Mouse (Mus musculus) heart, postnatal 0 days (tissue): ENCODE measurements around the gene Pi16. TPM values are rescaled to one million over a fixed set of nuclear protein-coding genes. Genes with fewer than 3 reads are reported as not detected.

ENCODE experiments used
- ATAC-seq: fragments of 200-750 bp; cut with Nextera tagmentation; 2 replicates; pipeline ENCODE4 v1.8.0; 2017; ENCODE audit warnings: low read depth, moderate number of reproducible peaks, moderate library complexity; ENCODE audit not compliant: insufficient read depth
- DNase-seq: peaks from one replicate; pipeline ENCODE4 v3.0.0-alpha.2; 2016; ENCODE audit warnings: low spot score
- H3K27ac ChIP-seq: fragments of 300-500 bp; sonication (generic); 2 replicates; pipeline ENCODE4 v1.5.1; 2014; ENCODE audit warnings: low read depth, mild to moderate bottlenecking
- H3K27me3 ChIP-seq: fragments of 300-500 bp; sonication (generic); 2 replicates; pipeline ENCODE4 v1.6.1; 2014; ENCODE audit warnings: low read length, mixed read lengths; ENCODE audit not compliant: control insufficient read depth, insufficient read depth
- H3K36me3 ChIP-seq: fragments of 300-500 bp; sonication (generic); replicated peaks from 2 replicates; pipeline ENCODE4 v1.6.1; 2014; ENCODE audit warnings: low read length, mixed read lengths; ENCODE audit not compliant: control insufficient read depth, insufficient read depth
- H3K4me1 ChIP-seq: fragments of 300-500 bp; sonication (generic); 2 replicates; pipeline ENCODE4 v1.6.1; 2014; ENCODE audit warnings: antibody characterized with exemption; ENCODE audit not compliant: control insufficient read depth, insufficient read depth
- H3K4me2 ChIP-seq: fragments of 300-500 bp; sonication (generic); 2 replicates; pipeline ENCODE4 v1.6.1; 2014; ENCODE audit warnings: low read depth, mild to moderate bottlenecking, low read length, moderate library complexity
- H3K4me3 ChIP-seq: fragments of 300-500 bp; sonication (generic); 2 replicates; pipeline ENCODE4 v1.5.1; 2014; ENCODE audit warnings: low read depth, low read length
- H3K9ac ChIP-seq: fragments of 300-500 bp; sonication (generic); replicated peaks from 2 replicates; pipeline ENCODE4 v1.6.1; 2014; ENCODE audit warnings: low read depth, low read length, mixed read lengths
- H3K9me3 ChIP-seq: fragments of 300-500 bp; sonication (generic); replicated peaks from 2 replicates; pipeline ENCODE4 v1.6.1; 2016; ENCODE audit warnings: low read length; ENCODE audit not compliant: control insufficient read depth
- CTCF ChIP-seq: IDR thresholded peaks from 2 replicates; pipeline ENCODE4 v1.5.1; 2016; ENCODE audit warnings: antibody characterized with exemption, control low read depth, low read depth
- EP300 ChIP-seq: IDR thresholded peaks from 2 replicates; pipeline ENCODE4 v1.6.1; 2016; ENCODE audit warnings: antibody characterized with exemption, low read depth
- WGBS: fragments of 180-500 bp; shearing (Covaris S2); extraction: QIAGEN DNeasy Blood & Tissue Kit; methylation state at CpG from one replicate; pipeline ENCODE4 v1.1.7; 2014; 5-methylcytosine and 5-hydroxymethylcytosine counted together
- polyA plus RNA-seq: library from polyadenylated mRNA; unstranded; fragments of >200 nt; fragmentation: Nextera tagmentation; extraction: Ambion mirVana; gene quantifications from 2 replicates; pipeline ENCODE4 v1.2.1, GENCODE M21; 2015
- total RNA-seq: library from RNA; depleted of rRNA; stranded (reverse); fragments of >200 nt; gene quantifications from 2 replicates; pipeline ENCODE4 v1.2.3, GENCODE M21; 2014; ENCODE audit warnings: low replicate concordance

The Pi16 gene
- total and polyA plus RNA-seq, 2 experiments from 2014 or later: 4.5 to 12.4 TPM

- peaks cover 16% of the 10 kb centered on the region; the same call in 1 of the 2 replicates for H3K4me1 ChIP-seq
- 90% methylated on average over 7 of the region's 7 CpGs for WGBS
- DNase-seq: no peak
- H3K27me3 ChIP-seq: no peaks in the 10 kb centered on the region
- H3K9ac ChIP-seq: no peak overlapping the region
- H3K4me2 ChIP-seq: no peak overlapping the region
- no peaks in the 10 kb centered on the region for H3K9me3 ChIP-seq
- no peak overlapping the region for H3K27ac ChIP-seq
- no peak for TF ChIP-seq CTCF
- no peak for ATAC-seq
- no peaks in the 10 kb centered on the region for H3K36me3 ChIP-seq
- no peak overlapping the region for H3K4me3 ChIP-seq
Measured at GRCm38 (mm10) chr17:29273156-29273555, 44.3 kb upstream of the Pi16 start.

GRCm38 (mm10) chr17:29273889-29274288 lies 43.6 kb upstream of the Pi16 start:
- DNase-seq: no peak
- Histone ChIP-seq H3K4me3 (no peak overlapping the region), H3K9me3 (no peaks in the 10 kb centered on the region), H3K4me1 (peaks cover 16% of the 10 kb centered on the region; the same call in 1 of the 2 replicates), H3K36me3 (0 out of 2 replicates have a peak, but pooled peaks cover 5% of the 10 kb centered on the region), H3K4me2 (no peak overlapping the region), H3K27me3 (no peaks in the 10 kb centered on the region), H3K9ac (peak overlapping the region; percentile 33; the same call in 1 of the 2 replicates), H3K27ac (no peak overlapping the region)
- no peak for ATAC-seq
- 63% methylated on average over 11 of the region's 11 CpGs for WGBS
- TF ChIP-seq CTCF: no peak
- no peak for TF ChIP-seq EP300

- TF ChIP-seq EP300 (no peak), CTCF (no peak)
- ATAC-seq: no peak
- H3K4me2 ChIP-seq: no peak overlapping the region
- no peaks in the 10 kb centered on the region for H3K9me3 ChIP-seq
- no peak for DNase-seq
- peaks cover 54% of the 10 kb centered on the region for H3K36me3 ChIP-seq
- no peak overlapping the region for H3K27ac ChIP-seq
- no peaks in the 10 kb centered on the region for H3K4me1 ChIP-seq
- 90% methylated on average over 5 of the region's 5 CpGs for WGBS
- no peak overlapping the region for H3K4me3 ChIP-seq
- H3K27me3 ChIP-seq: no peaks in the 10 kb centered on the region
- no peak overlapping the region for H3K9ac ChIP-seq
Measured at GRCm38 (mm10) chr17:29280422-29280821, 37.1 kb upstream of the Pi16 start.

- Histone ChIP-seq H3K27me3 (no peaks in the 10 kb centered on the region), H3K4me3 (no peak overlapping the region), H3K4me2 (no peak overlapping the region), H3K4me1 (no peaks in the 10 kb centered on the region), H3K36me3 (peaks cover 59% of the 10 kb centered on the region), H3K27ac (no peak overlapping the region), H3K9me3 (no peaks in the 10 kb centered on the region), H3K9ac (no peak overlapping the region)
- no peak for TF ChIP-seq CTCF
- TF ChIP-seq EP300: no peak
- no peak for ATAC-seq
- no peak for DNase-seq
- 84% methylated on average over 5 of the region's 5 CpGs for WGBS
Measured at GRCm38 (mm10) chr17:29281541-29281940, 35.9 kb upstream of the Pi16 start.

GRCm38 (mm10) chr17:29282216-29282952 lies 35.1 kb upstream of the Pi16 start:
- 80% methylated on average over 21 of the region's 21 CpGs for WGBS
- peaks cover 61% of the 10 kb centered on the region for H3K36me3 ChIP-seq

GRCm38 (mm10) chr17:29291793-29292192 lies 25.7 kb upstream of the Pi16 start:
- H3K36me3 ChIP-seq: peaks cover 37% of the 10 kb centered on the region
- no peaks in the 10 kb centered on the region for H3K27me3 ChIP-seq
- 91% methylated on average over 7 of the region's 7 CpGs for WGBS
- H3K4me2 ChIP-seq: no peak overlapping the region
- no peak overlapping the region for H3K9ac ChIP-seq
- H3K4me1 ChIP-seq: no peaks in the 10 kb centered on the region
- no peak overlapping the region for H3K4me3 ChIP-seq
- TF ChIP-seq CTCF (no peak), EP300 (no peak)
- H3K9me3 ChIP-seq: no peaks in the 10 kb centered on the region
- H3K27ac ChIP-seq: no peak overlapping the region
- no peak for DNase-seq
- no peak for ATAC-seq

More at GRCm38 (mm10) chr17:29282216-29282952, 35.1 kb upstream of the Pi16 start:
- H3K4me2 ChIP-seq: no peak overlapping the region
- no peak overlapping the region for H3K4me3 ChIP-seq
- no peak overlapping the region for H3K9ac ChIP-seq
- H3K27me3 ChIP-seq: no peaks in the 10 kb centered on the region
- no peaks in the 10 kb centered on the region for H3K4me1 ChIP-seq
- no peaks in the 10 kb centered on the region for H3K9me3 ChIP-seq
- DNase-seq (no peak), ATAC-seq (no peak)
- H3K27ac ChIP-seq: no peak overlapping the region
- TF ChIP-seq CTCF: no peak
- TF ChIP-seq EP300: no peak
